Mouse (Mus musculus) gastrocnemius, postnatal 10 days (tissue): ENCODE results near the gene Slc3a1. TPM values are rescaled to one million over a fixed set of nuclear protein-coding genes. Genes with fewer than 3 reads are reported as not detected.

Experiments
- DNase-seq: peaks from one replicate; pipeline ENCODE4 v3.0.0; 2021; ENCODE audit warnings: mixed read lengths
- long read RNA-seq, 2 experiments: library from polyadenylated mRNA; stranded (forward); transcript quantifications; one replicate each; pipeline ENCODE4 v2.0.0; 2021
- total RNA-seq, 2 experiments: library from RNA; stranded (reverse); gene quantifications; 2 replicates each; pipeline ENCODE4 v1.2.3; 2021

Gene Slc3a1
- under 1 TPM; 0.14 to 0.18 TPM for total RNA-seq
- long read RNA-seq, experiment 1, result 0 reads
- long read RNA-seq, experiment 2, result 0 reads

DNA sequence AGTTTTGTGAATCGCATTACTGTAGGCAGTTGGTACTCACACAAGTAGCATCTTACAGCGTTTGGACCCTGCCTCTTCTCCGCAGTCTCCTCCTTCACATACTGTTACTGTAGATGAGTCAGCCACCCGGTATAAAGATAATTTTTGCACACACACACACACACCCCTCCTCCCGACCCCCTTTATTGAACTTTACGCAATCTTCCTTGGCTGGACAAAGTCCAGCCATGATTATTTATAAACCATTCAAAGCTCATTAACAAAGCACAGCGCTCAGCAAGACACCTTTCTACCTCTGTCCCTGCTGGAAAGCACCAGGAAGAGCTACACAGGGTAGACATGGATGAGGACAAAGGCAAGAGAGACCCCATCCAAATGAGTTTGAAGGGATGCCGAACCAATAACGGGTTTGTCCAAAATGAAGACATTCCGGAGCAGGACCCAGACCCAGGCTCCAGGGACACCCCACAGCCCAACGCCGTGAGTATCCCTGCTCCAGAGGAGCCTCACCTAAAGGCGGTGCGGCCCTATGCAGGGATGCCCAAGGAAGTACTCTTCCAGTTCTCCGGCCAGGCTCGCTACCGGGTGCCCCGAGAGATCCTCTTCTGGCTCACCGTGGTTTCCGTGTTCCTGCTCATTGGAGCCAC is at the start of gene Slc3a1:
Gene Slc3a1, plus strand, starts transcription at position 284 of the 647 bp plus-strand sequence.
- DNase-seq, result no peak

DNA sequence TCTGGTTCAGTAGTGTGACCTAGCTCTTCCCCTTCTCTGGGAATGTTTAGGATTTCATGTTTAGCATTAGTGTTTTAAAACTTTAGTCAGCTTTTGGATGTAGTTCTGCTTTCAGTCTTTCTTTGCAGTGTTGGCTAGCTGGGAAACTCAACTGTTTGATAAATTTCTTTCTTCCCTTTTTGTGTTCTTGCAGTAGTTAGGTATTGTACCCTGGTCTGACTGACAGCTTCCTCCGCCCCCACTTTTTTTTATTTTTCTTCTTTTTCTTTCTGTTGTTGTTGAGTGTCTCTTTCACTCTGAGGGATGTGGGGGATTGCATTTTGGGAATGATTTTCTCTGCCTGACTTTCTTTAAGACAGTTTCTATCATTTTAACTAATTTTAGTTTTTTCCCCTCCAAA is 46.5 kb upstream of the Slc3a1 start:
- DNase-seq, result no peak

DNA sequence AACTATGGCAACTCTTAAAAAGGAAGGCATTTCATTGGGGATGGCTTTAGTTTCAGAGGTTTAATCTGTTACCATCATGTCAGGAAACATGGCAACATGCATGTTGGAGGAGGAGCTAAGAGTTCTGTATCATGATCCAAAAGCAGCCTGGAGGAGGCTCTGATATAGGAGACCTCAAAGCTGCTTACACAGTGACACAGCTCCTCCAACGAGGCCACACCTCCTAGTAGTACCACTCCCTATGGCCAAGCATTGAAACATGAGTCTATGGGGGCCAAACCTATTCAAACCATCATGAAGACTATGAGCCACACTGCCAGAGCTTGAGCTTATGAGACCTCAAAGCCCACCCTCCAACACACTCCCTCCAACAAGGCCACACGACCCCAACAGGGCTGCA is 45.4 kb upstream of the Slc3a1 start:
- DNase-seq, result no peak

DNA sequence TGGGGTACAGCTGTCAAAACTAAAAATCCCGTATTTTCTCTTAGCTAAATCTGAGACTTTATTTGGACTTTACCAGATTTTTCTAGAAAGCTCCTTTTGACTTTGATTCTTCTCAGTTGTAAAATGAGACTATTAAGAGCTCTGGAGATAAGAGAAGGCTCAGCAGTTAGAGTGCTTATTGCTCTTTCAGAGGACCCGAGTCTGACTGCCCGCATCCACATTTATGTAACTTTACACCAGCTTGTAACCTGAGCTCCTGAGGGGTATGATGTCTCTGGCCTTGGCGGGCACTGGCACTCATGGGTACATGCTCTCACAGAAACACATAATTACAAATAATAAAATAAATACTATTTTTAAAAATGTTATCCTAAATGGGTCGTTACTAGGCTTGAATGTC is 41.8 kb upstream of the Slc3a1 start:
- DNase-seq, result no peak

DNA sequence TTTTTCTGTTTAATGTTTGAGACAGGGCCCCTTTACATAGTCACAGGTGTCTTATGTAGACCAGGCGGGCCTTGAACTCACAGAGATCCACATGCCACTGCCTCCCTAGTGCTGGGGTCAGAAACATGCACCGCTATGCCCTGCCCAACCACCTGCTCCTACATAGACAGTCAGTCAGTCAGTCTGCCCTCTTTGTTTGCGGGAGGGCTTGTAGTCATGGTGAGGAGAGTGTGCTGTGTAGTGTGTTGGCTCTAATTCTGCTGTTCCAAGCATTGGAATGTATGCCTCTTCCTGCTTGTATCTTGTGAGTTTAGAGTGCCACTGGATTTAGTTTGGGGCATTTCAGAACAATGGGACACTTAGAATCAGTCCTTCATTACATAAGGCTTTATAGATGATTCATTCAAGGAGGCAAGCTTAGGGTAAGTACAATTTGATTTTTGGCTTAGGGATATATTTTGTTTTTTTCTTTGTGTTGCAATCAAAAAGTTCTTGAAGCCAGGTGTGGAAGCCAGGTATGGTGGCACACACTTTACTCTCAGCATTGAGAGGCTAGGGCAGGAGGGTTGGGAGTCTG is 40.3 kb upstream of the Slc3a1 start:
- no peak for DNase-seq

DNA sequence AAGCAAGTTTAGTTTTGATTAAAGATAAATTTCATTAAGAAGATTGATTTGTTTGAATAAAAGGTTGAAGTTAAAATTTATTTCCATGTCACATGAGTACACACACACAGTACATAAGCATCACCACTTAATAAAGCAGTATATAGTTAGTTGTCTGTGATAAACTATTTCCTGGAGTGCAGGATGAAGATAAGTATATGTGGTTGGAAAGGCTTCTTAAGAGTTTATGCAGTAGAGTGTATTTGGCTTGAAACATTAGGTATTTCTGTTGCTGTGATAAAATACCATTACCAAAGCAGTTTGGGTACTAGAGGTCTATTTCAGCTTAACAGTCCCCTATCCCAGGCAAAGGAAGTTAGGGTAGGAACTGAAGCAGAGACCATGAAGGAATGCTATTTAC is 39.7 kb upstream of the Slc3a1 start:
- DNase-seq, result no peak

DNA sequence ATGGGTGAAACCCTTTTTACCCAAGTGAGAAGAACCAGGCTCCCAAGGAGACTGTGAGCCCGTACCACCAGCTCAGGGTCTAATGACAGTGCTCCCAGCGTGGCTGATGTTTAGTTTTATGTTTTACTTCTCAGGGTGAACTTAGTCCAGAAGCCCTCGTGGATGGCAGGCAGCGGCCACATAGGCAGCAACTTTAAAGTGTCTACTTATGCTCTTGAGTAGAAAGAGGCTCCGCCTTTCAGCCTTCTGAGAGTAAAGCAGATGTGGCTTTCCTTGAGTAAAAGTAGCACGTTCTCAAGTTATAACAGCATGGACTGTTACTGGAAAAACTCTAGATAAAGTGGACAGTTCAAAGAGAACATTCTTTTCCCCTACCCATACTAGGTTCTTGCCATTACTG is 32.3 kb upstream of the Slc3a1 start:
- DNase-seq, result no peak

DNA sequence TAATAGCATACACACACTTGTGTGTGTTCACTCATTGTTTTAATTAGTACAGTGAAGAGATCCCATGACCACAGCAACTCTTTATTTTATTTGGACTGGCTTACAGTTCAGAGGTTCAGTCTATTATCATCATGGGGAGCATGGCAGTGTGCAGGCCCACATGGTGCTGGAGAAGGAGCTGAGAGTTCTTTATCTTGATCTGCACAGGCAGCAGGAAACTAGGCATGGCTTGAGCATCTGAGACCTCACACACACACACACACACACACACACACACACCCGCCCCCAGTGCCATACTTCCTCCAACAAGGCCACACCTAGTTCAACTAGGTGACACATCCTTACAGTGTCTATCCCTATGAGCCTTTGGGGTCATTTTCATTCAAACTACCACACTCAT is 30.5 kb upstream of the Slc3a1 start:
- DNase-seq, result no peak

DNA sequence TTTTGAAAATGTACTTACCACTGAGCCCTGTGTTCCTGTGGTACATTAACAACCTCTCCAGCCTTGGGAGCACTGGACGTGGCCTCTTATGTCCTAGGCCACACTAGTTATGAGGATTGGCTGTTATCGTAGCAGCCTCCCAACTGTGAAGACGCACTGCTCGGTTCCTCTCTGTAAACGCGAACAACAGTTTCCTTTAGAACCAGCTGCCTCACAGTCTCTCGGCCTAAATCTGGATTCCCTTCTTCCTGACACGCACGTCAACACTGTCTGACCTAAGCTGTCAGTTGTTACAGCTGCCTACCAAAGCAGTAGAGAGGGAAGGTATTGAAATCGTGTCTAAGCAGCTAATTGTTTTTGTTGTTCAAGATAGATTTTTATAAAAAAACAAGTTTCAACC is 28.5 kb upstream of the Slc3a1 start:
- no peak for DNase-seq

DNA sequence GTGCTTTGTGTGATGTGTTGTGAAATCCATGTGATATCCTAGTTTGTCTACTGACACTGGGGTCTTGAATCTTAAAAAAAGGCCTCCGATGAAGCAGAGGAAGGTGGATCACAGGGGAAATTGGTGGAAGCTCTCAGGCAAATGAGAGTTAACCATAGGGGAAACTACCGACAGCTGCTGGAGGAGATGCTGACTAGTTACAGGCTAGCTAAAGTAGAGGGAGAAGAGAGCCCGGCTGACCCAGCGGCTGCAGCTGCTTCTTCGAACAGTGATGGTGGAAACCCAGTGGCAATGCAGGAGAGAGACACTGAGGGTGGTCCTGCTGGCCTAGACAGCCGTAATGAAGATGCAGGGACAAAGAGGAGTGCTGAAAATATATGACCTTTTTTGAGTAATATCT is 14.7 kb upstream of the Slc3a1 start:
- DNase-seq, result no peak

DNA sequence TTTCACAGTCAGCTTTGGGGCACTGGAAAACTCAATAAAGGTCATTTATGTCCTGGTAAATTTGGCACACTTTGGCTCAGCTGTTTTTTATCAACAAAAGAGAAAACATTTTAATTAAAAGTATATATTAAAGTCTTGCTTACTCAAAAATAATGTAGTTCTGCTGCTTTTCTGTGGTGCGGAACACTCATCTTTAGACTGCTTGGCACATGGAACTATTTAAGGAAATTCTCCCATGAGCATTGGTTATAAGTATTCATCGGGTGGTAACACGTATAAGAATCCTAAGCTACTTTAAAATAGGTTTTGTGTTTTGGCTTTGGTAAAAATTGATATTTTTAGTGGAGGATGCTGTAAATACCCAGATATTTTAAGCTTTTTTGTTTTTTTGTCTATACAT is 13.5 kb upstream of the Slc3a1 start:
- DNase-seq, result no peak

DNA sequence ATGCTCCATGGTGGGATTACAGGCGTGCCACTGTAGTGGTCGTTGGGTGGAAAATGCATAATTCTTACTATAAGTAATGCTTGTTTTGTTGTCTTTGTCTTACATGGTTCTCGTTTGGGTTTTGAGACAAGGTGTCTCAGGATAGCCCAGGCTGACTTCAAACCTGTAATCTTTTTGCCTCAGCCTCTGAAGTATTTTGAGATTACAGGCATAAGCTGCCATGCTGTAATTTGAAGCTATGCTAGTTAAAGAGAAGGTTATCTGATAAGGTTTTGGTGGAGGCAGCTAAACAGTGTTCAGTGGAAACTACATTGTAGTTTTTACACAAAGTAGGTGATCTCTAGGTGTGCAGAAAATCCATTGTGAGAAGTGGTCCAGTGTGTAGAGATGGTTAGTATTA is 9.8 kb upstream of the Slc3a1 start:
- DNase-seq, result no peak

DNA sequence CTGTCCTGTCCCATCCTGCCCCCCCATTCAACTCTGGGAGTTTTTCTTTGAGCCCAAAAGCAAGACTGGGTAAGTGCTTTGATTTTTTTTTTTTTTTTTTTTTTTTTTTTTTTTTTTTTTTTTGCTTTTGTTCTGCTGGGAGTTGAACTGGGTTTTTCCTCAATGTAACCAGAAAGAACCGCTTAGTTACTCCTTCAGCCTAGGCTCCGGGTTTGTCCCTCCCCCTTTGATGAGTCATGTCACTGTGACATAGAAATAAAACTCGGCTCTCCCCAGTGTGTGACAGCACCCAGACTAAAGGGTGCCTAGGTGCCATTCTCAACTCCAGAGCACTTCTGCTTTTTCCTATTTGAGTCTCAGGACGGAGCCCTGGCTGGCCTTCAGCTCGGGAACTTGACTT is 9.4 kb upstream of the Slc3a1 start:
- no peak for DNase-seq

DNA sequence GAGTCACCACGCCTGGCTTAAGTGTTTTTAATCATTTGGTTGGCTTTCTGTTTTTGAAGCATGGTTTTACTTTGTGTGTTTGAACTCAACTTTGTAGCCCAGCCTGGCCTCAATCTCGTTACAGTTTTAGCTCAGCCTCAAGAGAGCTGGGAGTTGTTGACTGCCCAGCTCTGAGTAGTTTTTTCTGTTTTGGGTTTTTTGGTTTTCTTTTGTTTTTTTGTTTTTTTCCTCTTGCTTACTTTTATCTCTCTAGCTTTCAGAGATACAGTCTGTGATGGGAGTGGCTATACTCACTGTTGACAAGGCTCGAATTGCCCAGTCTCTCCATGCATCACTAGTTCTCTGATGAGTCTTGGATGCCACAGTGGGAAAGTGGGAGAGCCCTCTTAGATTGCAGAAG is 7.8 kb upstream of the Slc3a1 start:
- no peak for DNase-seq

DNA sequence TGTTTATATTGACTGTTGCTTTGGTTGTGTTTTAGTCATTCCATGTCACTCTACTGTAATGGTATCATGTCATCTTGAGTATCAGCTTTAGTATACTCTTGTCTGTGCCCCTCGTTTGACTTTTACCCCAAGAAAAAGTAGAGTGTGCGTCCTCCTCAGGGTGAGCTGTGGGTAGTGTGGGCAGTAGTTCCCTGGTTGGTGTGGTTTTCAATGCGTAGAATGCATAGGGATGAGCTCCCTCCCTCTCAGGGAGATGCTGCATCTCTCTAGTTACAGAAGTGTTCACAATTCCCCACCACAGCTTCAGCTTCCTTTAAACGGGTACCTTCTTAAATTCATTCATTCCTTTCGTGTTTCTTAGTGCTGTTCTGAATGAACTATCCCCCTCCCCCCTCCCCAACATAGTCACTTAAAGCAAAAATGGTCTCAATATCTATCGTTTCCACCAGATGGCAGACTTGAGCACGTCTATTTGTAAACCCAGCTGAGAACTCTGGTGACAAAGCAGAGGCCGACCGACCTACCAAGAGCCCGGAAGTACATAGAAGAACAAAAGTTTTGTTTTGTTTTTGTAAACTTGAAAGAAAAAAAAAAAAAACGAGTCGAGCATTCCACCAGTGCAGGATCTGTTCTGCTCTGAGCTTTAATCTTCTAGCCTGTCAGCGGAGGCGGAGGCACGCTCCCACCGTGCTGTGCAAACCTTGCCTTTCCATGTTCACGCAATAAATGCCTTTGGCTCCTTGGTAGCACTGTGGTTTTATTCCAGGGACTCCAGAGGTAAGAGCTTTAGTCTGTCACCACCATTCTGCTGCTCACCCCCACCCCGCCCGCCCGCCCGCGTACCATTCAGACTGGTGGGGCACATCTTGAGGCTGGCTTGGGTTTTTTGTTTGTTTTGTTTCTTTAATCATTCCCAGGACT is 4.7 kb upstream of the Slc3a1 start:
- DNase-seq, result peak; percentile 20

DNA sequence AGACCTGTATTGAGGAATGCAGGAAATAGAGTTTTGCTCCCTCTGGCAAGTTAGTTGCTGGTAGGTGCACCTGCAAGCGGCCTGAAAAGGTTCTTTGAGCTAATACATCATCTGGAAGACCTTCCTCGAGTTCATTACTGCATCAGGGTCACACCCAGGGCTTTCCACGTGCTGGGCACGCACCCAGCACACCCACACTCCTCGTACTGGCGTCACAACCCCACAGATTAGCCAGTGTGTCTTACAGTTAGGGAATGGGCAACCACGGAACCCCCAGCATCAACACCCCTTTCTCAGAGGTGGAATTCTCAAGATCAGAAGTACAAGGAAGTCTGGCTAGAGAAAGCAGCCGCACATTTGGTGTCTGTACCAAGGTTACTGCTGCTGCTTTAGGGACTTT is 3.9 kb upstream of the Slc3a1 start:
- DNase-seq, result no peak

DNA sequence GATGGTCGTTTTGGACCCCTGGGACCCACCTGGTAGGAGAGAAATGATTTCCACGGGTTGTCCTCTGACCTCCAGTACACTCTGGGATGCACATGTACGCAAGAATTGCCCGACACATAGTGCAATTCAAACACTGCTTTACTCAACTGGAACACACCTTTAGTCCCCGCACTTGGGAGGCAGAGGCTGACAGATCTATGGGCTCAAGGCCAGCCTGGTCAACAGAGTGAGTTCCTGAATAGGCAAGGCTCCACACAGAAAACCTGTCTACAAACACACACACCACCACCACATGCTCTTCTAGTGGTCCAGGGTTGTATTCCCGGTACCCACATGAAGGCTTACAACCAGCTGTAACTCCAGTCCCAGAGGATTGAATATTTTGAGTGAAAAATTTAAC is 3.0 kb upstream of the Slc3a1 start:
- DNase-seq, result no peak

DNA sequence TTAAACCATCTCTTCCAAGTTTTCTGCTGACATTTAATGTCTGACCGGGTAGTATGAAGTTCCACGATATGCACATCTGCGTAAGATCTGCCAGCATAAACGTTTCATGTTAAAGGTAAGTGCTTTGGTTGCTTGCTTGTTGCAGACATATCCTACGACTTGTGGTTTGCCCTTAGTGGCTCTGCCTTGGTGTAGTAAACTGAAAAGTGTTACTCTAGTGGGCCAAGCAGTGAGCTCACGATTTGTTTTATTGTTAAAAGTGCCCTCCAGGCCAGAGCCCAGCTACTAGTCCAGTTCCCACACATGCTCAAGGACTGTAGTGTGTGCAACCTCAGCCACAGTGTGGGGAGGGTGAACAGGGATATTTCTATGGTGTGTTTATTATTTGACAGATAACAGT is 1.7 kb upstream of the Slc3a1 start:
- no peak for DNase-seq

DNA sequence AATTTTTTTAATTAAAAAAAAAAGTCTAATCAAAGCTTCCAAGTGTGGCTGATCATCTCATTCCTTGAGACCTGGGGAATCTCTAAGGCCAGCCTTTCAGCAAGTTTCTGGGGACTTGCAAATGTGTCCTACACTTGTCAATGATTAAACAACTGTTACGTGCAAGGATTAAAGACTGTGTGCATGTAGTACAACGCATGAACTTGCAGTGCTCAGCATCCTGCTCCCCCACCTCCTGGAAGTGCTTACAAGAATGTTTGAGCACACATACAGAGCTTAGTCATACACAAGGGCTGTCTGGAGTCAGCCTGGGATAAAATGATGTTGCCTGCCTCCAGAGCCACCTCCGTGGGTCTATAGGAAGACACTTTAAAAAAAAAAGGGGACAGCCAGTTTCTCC is 929 bp upstream of the Slc3a1 start:
- DNase-seq, result no peak

DNA sequence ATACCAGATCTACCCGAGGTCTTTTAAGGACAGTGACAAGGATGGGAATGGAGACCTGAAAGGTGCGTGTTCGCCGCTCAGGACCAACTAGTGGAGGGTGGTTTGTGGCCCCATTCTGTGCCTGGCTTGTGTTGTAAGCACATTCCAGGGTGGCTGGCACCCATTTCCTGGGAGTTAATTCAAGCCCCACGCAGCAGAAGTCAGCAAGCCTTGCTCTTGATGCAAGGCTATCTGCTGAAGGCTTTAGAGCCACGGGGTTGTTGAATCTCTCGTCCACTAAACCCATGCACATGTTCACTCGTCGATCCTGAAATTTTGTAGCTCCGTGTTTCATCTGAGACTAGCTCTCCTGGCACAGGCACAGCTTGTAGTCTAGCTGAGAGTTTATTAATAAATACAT is 621 bp downstream of the Slc3a1 start:
- no peak for DNase-seq

DNA sequence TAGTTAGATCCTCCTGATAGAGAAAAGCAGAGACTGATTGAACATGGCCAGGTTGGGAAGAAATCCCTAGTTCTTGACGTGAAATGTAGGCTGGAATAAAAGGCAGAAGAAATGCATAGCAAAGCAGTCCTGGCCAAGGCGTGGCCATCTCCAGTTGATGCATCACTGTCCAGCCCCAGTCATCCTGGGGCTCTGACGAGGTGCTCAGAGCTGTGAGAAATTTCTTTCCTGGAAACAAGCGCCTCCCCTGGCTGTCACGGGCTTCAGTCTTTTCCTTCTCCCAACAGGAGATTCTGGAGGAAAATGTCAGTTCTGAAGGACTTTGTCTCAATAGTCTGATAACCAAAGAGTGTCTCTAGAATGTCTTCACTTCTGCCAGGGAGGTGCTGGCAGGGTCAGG is 2.5 kb downstream of the Slc3a1 start:
- DNase-seq, result no peak

DNA sequence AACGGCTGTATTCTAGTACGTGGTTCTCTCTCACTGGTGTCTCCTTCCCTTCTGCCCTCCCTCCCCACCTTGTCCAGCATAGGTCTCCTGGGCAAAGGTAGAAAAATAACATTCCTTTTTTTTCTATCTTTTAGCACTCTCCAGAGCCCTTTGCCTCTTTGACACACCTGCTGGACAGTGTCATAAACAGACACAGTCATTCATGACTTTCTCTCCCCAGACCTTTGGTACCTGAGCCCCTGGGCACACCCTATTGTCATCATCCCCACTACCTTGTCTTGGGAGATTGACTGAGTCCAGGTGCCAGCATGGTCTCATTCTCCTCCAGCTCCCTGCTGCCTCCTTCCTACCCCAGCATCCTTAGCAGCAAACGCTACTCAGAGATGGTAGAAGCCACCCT is 4.9 kb downstream of the Slc3a1 start:
- no peak for DNase-seq

DNA sequence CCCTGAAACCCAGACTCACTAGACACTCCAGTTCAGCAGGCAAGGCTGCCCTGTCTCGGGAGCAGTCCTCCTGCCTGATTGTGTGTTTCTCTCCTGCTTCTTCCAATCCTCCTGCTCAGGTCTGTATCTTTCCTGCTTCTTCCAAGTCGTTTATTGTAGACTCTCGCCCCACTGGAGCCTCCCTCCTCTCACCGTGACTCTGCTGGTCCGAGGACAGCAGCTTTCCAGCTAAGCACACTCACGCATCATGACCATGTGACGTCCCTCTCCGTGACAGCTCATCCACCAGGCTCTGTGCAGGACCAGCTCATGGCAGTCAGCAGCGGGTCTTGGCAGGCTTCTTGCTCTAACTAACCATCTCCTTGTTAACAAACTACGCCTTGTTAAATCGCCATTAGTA is 5.9 kb downstream of the Slc3a1 start:
- no peak for DNase-seq

DNA sequence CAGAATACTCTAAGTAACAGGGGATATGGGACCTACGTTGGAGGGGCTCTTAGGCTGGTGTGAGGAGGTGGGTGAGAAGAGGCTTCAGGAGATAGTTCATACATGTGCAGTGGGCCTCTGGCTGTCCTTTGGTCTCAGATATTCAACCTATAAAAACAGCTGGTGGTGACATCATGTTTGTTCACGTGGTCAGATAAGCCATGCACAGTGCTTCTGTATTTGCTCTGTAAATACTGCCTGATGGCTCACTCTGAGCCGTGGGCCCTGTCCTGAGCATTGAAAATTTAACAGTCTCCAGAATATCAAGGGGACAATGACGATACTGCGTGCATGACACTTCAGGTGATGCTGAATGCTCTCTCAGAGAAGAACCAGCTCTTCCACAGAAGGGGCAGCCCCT is 9.7 kb downstream of the Slc3a1 start:
- no peak for DNase-seq
